Mouse (Mus musculus): Measurements from ENCODE around the gene Nr2f1. TPM values are rescaled to one million over a fixed set of nuclear protein-coding genes. Genes with fewer than 3 reads are reported as not detected.

Nr2f1 gene
- total RNA-seq, 2 experiments from 2014 or later, result 6.2 to 6.7 TPM

DNA sequence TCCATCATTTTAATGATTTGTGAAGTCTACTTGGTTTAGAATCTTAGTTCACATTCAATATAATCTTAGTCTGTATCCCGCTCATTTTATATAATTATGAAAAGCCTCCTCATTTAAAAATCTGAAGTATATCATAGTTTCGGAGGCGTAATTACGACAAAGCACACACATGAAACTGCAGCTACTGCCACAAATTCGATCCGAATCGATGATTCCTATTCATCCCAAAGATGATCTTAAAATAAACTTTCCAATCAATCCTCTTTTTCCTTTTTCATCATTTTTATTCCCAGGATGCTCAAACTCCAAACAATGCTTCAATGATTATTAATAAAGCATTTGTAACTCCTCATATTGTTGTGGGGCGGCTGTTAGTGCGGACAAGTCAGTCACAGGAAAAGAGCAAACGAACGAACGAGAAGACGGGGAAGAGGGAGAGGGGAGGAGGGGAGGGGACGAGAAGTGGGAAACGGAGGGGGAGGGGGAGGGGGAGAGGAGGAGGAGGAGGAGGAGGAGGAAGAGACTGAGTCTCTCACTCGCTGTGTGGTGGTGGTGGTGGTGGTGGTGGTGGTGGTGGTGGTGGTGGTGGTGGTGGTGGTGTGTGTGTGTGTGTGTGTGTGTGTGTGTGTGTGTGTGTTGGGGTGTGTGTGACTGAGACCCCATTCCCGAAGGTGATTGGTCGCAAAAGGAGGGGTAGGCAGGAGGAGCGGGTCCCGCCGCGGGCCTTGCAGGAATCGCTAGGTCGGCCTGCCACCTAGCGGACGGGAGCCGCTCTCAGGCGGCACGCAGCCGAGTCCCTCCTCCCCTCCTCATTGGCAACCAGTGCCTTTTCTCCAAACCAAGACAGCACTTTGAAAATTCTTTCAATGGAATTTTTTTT lies 1.7 kb upstream of the Nr2f1 start:
- intact Hi-C loops (cut with DNase I), result loop anchor here (5.0 kb wide), 4 partner anchors 494 to 1234 kb away; no protein-coding TSS in a partner anchor
- DNase-seq, result peak; percentile 87 to 88

DNA sequence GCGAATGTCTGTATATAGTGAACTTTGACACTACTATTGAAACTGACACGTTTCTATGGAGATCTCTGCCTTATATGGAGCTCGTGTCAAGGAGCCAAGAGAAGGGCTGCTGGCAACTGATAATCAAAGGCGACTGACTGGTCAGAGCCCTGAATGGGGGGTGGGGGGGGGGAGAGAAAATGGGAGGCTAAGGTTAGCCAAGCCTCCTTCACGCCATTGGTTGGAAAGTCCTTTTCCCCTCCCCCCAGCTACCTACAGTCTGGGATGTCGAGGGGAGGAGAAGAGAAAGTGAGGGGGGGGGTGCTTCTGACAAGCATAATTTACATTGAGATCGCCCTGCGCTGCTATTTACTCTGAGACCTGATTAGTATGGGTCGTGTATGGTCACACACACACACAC lies 850 bp upstream of the Nr2f1 start:
- intact Hi-C loops (cut with DNase I), result loop anchor here (5.0 kb wide), 4 partner anchors 493 to 1233 kb away; no protein-coding TSS in a partner anchor
- no peak for DNase-seq

DNA sequence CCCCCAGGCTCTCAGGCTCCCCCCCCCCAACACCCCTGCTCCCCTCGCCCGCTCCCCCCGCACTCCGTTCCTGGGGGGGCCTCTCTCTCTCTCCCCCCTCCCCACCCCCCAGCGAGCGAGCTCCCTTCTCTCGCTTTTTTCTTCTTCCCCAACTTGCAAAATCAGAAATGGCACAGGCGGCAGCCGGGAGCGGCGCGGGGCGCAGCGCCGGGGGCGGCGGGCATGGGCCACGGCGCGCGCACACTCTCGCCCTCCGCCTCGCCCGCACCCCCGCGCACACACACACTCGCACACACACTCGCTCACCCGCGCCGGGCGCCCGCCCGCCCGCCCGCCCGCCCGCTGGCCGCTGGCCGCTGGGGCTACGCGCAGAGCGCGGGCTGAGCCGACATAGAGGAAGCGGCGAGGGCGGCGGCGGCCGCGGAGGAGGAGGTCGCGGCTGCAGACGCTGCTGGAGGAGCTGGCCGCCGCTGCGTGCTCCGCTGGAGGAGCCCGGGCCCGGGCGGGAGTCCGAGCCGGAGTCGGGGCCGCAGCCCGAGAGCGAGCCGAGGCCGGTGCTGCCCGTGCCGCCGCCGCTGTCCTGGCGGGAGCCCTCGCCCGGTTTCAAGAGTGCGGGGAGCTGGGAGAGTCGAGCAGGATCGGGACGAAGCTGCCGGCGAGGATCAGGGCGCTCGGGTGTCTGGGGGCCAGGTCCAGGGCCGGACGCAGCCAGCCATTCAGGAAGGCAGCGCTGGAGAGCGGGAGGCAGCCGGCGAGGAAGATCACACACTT lies 501 bp downstream of the Nr2f1 start:
- intact Hi-C loops (cut with DNase I), result loop anchor here (2.0 to 10.0 kb wide), 2 partner anchors 18 to 1084 kb away; no protein-coding TSS in a partner anchor
- peak; percentile 64 to 69 for DNase-seq

DNA sequence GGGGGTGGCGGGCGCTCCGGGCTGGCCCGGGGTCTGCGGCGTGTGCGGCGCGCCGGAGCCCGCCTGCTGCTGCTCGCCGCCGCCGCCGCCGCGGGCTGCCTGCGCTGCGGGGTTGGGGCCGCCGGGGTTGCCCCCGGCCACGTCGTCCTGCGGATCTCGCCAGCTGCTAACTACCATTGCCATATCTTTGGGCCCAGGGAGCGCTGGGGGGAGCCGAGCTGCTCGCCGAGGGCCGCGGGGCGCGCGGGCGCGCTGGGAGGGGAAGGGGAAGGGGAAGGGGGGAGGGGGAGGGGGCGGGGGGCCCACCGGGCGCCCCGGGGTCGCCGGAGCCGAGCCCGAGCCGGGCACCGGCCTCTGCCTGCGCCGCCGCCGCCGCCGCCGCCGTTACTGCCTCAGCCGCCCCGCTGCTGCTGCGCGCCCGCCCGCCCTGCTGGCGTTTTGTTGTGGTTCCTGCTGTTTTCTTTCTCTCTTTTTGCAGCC lies 1.1 kb downstream of the Nr2f1 start:
- DNase-seq, result no peak
- intact Hi-C loops (cut with DNase I), result loop anchor here (2.0 to 10.0 kb wide), 2 partner anchors 18 to 1084 kb away; no protein-coding TSS in a partner anchor

DNA sequence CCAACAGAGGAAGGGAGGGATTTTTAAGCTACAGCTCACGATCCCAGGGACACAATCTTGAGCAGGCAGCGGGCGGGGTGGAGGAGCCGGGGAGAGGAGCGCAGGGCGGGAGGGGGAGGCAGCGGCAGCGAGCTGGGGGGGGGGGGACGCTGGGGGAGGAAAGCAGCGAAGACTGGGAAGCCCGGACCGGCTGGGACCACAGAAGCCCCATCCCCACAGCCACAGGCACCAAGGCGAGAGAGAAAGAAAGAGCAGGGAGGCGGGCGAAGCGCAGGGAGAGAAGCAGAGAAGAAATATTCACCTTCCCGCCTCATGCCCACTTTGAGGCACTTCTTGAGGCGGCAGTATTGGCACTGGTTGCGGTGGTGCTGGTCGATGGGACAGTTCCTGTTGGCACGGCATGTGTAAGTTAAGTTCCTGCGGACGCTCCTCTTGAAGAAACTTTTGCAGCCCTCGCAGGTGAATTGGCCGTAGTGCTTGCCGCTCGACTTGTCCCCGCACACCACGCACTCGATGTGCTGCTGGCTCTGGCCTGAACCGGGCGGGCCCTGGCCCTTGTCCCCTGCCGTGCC lies 1.7 kb downstream of the Nr2f1 start:
- intact Hi-C loops (cut with DNase I), result loop anchor here (2.0 to 10.0 kb wide), 2 partner anchors 17 to 1083 kb away; no protein-coding TSS in a partner anchor
- DNase-seq, result no peak

DNA sequence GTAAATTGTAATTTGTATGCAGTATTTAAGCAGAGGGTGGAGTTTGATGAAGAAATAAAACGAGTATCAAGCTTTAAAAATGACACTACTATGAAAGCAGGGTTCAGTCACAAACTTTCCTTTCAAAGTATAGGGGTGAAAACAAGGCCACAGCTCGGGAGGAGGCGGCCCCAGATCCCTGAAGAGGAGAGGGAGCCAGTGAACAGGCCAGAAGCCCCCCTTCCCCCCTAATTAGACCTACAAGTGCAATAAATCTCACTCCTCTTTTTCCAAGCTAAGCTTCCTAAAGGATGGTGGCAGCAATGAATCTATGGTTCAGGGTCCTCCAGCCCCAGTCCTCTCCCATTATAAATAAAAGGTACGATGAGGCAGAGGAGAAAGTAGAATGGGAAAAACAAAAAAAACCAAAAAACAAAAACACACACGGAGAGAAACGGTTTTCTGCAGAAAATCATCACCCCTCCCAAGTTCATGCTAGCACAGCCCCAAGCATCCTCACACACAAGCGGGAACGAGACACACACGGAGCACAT lies 2.2 kb downstream of the Nr2f1 start:
- intact Hi-C loops (cut with DNase I), result loop anchor here (10.0 kb wide), 1 partner anchor 1083 kb away; no protein-coding TSS in a partner anchor
- DNase-seq, result no peak

DNA sequence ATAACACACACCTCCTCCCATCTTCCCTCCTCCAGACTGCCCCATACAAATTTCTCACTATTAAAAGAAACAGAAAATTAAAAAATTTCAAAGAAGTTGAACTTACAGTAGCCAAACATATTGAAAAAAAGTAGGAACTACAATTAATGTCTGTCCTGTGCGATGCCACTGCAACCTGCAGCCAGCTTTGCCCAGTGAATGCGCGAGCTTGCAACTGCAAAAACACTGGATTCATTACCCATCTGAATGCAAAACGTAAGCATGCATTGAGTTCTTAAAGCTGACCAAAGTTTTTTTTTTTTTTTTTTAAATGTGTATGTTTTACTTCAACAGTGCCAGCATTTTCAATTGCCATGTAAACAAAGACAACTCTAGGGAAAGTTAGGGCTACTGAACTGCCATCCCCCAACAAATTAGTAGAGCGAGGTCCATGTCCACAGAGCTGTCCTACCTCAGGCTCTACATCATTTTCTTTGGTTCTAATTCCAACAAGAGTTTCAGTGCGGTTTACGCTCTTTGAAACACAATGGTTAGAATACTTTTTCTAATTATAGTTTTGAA lies 3.2 kb downstream of the Nr2f1 start:
- DNase-seq, result no peak
- intact Hi-C loops (cut with DNase I), result loop anchor here (10.0 kb wide), 1 partner anchor 1082 kb away; no protein-coding TSS in a partner anchor

DNA sequence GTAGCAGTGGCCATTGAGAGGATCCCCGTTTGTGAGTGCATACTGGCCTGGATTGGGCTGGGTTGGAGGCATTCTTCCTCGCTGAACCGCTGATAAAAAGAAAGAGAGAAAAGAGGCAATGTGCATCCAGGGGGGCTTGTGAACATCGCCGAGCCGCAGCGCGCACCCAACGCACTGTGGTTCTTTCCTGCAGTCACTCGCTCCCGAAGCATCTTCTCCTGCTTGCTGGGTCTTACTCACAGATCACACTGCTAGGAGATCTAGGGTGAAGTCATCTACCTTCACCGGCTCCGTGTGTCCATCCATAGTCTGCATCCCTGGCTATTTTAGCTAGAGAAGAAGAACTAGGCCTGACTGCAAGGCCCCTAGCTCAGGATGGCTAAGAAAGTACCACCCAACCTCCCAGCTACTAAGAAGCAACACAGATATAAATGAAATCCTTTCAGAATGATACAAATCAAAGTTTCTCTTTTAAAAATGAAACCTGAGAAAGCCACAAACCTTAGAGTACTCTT lies 3.9 kb downstream of the Nr2f1 start:
- intact Hi-C loops (cut with DNase I), result loop anchor here (10.0 kb wide), 1 partner anchor 1081 kb away; no protein-coding TSS in a partner anchor

DNA sequence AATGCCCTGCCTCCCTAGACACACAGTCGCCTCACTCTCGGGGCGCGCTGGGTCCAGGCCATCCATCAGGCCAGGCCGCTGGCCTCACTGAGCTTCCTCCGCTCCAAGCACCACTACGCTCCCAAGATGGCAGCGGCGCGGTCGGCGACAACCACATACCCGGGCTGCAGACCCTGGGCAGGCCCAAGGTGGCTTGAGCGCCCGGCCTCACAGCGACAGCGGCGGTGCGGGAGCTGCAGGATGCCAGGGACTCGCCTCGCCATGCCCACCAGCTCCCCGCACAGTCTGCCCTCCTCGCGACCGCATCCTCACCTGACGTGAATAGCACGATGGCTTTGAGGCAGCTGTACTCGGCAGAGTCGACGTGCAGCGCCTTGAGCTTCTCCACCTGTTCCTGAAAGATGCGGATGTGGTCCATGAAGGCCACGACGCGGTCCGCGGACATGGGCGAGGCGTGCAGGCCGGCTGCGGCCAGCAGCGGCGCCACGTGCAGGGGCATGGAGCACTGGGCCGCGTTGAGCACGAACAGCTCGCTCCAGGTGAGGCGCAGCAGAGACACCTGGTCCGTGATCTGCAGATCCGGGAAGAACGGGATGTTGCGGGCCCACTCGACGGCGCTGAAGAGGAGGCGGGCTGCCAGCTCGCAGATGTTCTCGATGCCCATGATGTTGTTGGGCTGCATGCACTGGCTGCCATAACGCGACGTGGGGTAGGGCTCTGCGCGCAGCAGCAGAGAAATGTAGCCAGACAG lies 4.5 kb downstream of the Nr2f1 start:
- intact Hi-C loops (cut with DNase I), result loop anchor here (10.0 kb wide), 1 partner anchor 1080 kb away; no protein-coding TSS in a partner anchor
- no peak for DNase-seq

More for the DNA sequence above, 3.9 kb downstream of the Nr2f1 start:
- no peak for DNase-seq

DNA sequence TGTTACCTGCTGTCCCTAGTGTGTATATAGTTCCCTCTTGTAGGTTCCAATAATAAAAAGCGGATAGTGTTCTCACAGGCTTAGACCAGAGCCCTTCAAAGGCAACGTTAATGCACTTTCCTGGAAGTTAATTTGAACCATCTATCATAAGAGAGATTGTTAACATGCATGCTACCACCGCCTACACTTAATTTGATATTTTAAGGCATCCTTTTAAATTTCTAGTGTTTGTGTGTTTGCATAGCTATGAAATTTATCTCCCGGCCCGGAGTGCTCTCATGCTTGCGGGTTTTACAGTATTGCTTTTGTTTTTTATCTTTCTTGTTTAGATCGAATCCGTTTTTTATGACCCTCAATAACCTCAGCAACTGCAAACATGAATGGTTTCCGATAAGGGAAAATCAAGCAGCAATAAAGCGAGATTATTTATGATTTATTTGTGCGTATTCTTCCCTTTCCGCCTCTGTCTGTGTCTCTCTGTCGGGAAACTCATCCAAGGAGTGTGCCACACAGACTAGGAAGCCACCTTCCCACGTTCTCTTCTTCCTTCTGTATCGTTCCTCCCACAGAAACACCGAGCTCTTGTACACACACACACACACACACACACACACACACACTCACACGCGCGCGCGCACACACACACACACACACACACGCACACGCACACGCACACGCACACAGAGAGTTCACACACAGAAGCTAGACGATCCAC lies 5.3 kb downstream of the Nr2f1 start:
- intact Hi-C loops (cut with DNase I), result loop anchor here (10.0 kb wide), 1 partner anchor 1079 kb away; no protein-coding TSS in a partner anchor

DNA sequence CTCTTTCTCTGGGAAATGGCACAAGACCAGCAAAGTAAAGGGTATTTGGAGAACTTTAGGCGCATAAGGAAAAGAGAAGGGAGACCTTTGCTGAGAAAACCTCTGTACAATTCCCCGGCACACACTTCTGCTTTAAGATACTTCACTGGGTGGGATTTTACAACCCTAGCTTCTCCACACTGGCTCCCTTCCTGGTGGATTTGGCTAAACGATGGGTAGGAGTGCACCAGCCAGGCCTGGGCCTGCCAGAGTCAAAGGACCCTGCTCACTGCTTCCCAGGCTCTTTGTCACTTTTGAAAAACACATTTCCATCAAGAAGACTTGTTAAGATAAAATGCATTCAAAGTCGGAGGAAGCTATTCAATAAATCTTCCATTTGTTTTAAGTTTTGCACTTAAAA lies 6.3 kb downstream of the Nr2f1 start:
- no peak for DNase-seq
- intact Hi-C loops (cut with DNase I), result loop anchor here (10.0 kb wide), 1 partner anchor 1078 kb away; no protein-coding TSS in a partner anchor

More for the DNA sequence above, 5.3 kb downstream of the Nr2f1 start:
- no peak for DNase-seq

DNA sequence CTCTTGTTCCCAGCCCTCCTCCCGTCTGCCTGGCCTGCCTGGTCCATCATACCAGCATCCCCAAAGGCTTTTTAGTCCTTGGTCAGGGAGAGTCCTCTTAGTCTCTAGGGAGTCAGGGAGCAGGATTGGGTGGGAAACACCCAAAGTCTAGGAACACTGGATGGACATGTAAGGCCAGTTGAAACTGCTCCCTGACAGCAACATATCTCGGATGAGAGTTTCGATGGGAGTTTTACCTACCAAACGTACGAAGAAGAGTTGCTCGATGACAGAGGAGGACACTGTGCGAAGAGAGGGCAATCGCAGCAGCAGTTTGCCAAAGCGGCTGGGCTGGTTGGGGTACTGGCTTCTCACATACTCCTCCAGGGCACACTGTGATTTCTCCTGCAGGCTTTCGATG lies 10.0 kb downstream of the Nr2f1 start:
- intact Hi-C loops (cut with DNase I), result loop anchor here (5.0 to 10.0 kb wide), 3 partner anchors 322 to 1345 kb away; no protein-coding TSS in a partner anchor
- no peak for DNase-seq

DNA sequence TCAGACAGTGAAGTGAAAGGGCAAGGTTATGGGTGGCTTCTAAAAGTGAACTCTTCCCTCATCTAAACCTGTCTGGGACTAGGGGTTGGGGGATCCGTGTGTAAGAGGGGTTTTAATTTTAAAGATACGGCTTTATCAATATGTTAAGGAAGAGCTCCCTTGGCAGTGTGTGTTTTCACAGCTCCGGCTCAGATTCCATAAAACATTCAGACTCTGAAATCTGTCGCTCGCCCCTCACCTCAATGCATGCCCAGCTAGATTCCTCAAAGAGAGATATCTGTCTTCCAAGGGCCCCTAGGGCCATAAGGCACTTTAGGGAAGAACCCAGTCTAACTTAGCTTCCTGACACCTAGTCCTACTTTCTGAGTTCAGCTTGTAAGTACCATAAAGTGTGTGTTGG lies 11.7 kb downstream of the Nr2f1 start:
- intact Hi-C loops (cut with DNase I), result loop anchor here (5.0 to 10.0 kb wide), 3 partner anchors 321 to 1343 kb away; no protein-coding TSS in a partner anchor
- no peak for DNase-seq

DNA sequence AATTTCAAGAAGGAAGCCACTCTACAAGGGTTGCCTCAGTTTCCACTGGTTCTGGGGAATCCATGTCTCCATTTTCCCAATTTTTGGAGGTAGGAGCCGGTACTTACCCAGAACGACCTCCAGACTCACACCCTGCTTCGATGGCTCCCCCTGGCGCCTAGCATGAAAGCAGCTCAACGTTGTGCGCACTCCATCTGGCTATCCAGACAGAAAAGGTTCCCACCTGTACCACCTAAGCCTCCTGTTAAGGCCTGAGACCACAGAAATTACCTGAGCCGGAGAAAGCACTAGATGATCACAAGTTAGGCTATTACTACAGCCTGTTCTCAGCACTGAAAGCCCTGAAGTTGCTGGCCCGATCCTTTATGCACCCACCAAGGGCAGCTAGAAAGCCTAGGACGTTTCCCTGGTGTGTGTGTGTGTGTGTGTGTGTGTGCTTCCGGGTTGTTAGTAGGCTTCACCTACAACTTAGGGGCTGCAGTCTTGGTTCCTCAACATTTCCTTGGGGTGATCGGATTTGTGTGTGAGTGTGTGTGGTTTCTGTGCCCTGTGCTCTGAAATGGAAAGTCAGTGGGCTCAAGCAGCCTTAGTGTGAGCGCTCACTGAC lies 13.1 kb downstream of the Nr2f1 start:
- peak in 1 of 2 experiments; percentile 55 for DNase-seq
- intact Hi-C loops (cut with DNase I), result loop anchor here (5.0 to 10.0 kb wide), 3 partner anchors 319 to 1342 kb away; no protein-coding TSS in a partner anchor

DNA sequence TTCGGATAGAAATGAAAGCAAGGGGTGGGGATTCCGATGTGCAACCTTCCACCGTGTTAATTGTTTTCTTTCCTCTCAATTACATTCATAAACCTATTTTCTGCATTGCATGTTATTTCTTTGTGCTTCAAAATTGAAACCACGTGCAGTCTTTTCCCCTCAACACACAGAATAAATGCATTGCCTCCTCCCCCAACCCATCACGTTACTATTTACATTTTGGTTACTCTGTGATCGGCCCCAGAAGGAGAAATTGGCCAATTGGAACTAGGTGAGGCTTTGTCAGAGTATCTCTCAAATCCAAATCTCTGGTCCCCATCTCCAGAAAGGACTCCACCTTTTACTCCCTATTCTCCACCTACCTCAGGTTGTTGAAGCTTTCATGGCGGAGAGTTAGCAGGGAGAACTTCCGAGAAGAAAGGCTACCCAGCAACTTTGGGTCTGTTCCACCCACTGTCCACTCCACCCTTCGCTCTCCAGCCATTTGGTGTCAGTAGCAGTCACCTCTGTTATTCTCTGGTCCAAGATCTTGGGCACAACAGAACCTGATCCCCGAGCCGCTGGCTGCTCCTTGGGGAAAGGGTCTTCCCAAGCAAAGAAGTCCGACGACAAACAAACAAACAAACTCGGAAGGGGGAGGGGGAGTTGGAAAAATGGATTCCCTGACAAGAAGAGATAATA lies 14.6 kb downstream of the Nr2f1 start:
- no peak for DNase-seq
- intact Hi-C loops (cut with DNase I), result loop anchor here (5.0 to 10.0 kb wide), 3 partner anchors 318 to 1340 kb away; no protein-coding TSS in a partner anchor

DNA sequence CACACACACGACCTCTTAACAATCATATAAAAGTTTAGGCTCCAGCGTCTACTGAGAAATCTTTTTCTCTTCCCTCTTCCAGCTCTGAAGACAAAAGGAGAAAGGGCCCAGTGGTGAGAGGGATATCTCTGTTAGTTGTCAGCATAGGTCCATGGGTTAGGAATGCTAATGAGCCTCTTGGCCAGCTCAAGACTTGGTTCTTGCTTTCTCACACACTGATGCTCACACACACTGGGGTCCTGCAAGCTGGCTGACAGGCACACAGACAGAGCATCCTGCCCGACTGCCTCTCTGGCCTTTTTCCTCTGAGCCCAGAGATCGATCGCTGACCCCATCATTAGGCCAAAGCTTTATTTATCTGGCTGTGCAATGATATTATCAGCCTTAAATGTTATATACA lies 15.6 kb downstream of the Nr2f1 start:
- no peak for DNase-seq
- intact Hi-C loops (cut with DNase I), result loop anchor here (10.0 kb wide), 1 partner anchor 1339 kb away; no protein-coding TSS in a partner anchor

DNA sequence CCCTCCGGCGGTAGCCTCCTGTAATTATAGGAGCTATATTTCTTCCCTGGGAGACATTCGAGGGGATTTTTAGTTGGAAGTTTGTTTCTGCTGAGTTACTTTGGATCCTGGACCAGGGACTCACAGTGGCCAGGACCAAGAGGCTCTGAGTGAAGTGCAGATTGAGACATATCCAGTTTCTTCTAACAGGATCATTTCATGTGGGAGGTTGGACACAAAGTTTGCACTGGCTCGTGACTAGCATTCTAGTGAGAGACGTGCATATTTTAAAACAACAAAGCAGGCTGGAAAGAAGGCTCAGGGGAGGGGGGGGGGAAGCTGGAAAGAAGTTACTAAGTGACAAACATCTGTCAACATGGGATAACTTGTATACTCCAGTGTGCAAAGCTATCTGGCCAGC lies 16.6 kb downstream of the Nr2f1 start:
- intact Hi-C loops (cut with DNase I), result loop anchor here (10.0 kb wide), 1 partner anchor 1338 kb away; no protein-coding TSS in a partner anchor

More for the DNA sequence above, 16.6 kb downstream of the Nr2f1 start:
- no peak for DNase-seq
